Mouse (Mus musculus) lung, embryonic 14.5 days (tissue): ENCODE measurements around the gene Fam161a. TPM values are rescaled to one million over a fixed set of nuclear protein-coding genes. Genes with fewer than 3 reads are reported as not detected.
A peak's percentile ranks its signal among the peaks of the same experiment; 100 is the strongest.

Source experiments
- ATAC-seq: fragments of 200-750 bp; cut with Nextera tagmentation; 2 replicates; pipeline ENCODE4 v1.8.0; 2017; ENCODE audit warnings: mild to moderate bottlenecking, moderate TSS enrichment, moderate library complexity; ENCODE audit not compliant: insufficient read depth
- DNase-seq: peaks from one replicate; pipeline ENCODE4 v3.0.0-alpha.2; 2015
- H3K27ac ChIP-seq: fragments of 300-500 bp; sonication (generic); 2 replicates; pipeline ENCODE4 v1.5.1; 2014; ENCODE audit warnings: low read depth, mild to moderate bottlenecking, moderate library complexity
- H3K27me3 ChIP-seq: fragments of 300-500 bp; sonication (generic); 2 replicates; pipeline ENCODE4 v1.6.1; 2014; ENCODE audit warnings: low read length, control low read depth; ENCODE audit not compliant: insufficient read depth
- H3K36me3 ChIP-seq: fragments of 300-500 bp; sonication (generic); 2 replicates; pipeline ENCODE4 v1.6.1; 2014; ENCODE audit warnings: control low read depth; ENCODE audit not compliant: insufficient read depth
- H3K4me1 ChIP-seq: fragments of 300-500 bp; sonication (generic); 2 replicates; pipeline ENCODE4 v1.6.1; 2014; ENCODE audit warnings: antibody characterized with exemption, control low read depth; ENCODE audit not compliant: insufficient read depth
- H3K4me2 ChIP-seq: fragments of 300-500 bp; sonication (generic); 2 replicates; pipeline ENCODE4 v1.6.1; 2014; ENCODE audit warnings: mild to moderate bottlenecking
- H3K4me3 ChIP-seq: fragments of 300-500 bp; sonication (generic); 2 replicates; pipeline ENCODE4 v1.5.1; 2014; ENCODE audit warnings: low read depth, low read length
- H3K9ac ChIP-seq: fragments of 300-500 bp; sonication (generic); 2 replicates; pipeline ENCODE4 v1.6.1; 2014
- H3K9me3 ChIP-seq: fragments of 300-500 bp; sonication (generic); 2 replicates; pipeline ENCODE4 v1.6.1; 2016; ENCODE audit warnings: low read depth, low read length, control low read depth
- CTCF ChIP-seq: IDR thresholded peaks from 2 replicates; pipeline ENCODE4 v1.5.1; 2016; ENCODE audit warnings: antibody characterized with exemption, low read depth
- WGBS: fragments of 180-500 bp; shearing (Covaris S2); extraction: QIAGEN DNeasy Blood & Tissue Kit; methylation state at CpG from one replicate; pipeline ENCODE4 v1.1.7; 2014; 5-methylcytosine and 5-hydroxymethylcytosine counted together
- polyA plus RNA-seq: library from polyadenylated mRNA; unstranded; fragments of >200 nt; fragmentation: Nextera tagmentation; extraction: Ambion mirVana; gene quantifications from 2 replicates; pipeline ENCODE4 v1.2.1, GENCODE M21; 2014

The Fam161a gene
- polyA plus RNA-seq, 1 experiment from 2014 or later = 3.8 TPM

DNA sequence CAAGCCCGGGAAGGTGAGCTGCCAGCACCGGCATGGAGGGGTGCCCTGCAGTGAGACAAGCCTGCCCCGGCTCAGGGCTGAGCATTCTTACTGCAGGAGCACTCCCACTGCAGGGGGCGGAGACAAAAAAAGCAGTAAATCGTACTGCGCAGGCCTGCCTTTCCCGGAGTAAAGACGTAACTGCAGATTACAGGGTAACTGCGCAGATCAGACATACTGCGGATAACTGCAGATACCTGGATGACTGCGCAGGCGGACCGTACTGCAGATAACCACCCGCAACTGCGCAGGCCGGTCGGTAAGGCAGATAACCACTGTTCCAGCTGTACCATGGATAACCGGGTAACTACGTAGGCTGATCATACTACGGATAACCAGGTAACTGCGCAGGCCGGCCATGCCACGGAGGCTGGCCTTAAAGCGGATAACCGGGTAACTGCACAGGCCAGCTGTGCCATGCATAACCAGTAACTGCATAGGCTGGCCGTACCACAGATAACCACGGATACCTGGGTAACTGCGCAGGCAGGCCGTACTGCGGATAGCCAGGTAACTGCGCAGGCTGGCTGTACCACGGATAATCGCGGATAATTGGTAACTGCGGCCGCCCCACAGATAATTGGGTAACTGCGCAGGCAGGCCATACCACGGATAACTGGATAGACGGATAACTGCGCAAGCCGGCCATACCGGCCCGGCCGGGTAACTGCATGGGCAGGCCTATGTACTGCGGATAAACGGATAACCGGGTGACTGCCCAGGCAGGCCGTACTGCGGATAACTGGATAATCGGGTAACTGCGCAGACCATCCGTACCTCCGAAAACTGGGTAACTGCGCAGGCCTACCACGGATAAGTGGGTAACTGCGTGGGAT, 35.3 kb upstream of the Fam161a start, which contains the start of gene Zrsr1:
TSS of gene Zrsr1 (plus strand) at position 171 of the 875 bp plus-strand sequence.
- TF ChIP-seq CTCF = no peak
- H3K9me3 ChIP-seq = peaks cover 28% of the 10 kb centered on the region; the same call in 1 of the 2 replicates

GRCm38 (mm10) chr11:22972746-22973526, 34.4 kb upstream of the Fam161a start:
- DNase-seq (peak; percentile 86), ATAC-seq (peak; percentile 77)
- H3K27ac ChIP-seq = peak overlapping the region; percentile 88
- peaks cover 25% of the 10 kb centered on the region; the same call in 1 of the 2 replicates for H3K36me3 ChIP-seq
- peak overlapping the region; percentile 78 for H3K4me2 ChIP-seq
- H3K9ac ChIP-seq = peak overlapping the region; percentile 56
- no peaks in the 10 kb centered on the region for H3K27me3 ChIP-seq
- H3K4me1 ChIP-seq = no peaks in the 10 kb centered on the region
- H3K4me3 ChIP-seq = peak overlapping the region; percentile 56
- no peak for TF ChIP-seq CTCF
- H3K9me3 ChIP-seq = peaks cover 28% of the 10 kb centered on the region; the same call in 1 of the 2 replicates
- 43% methylated on average over 41 of the region's 46 CpGs for WGBS

More for the DNA sequence above, 35.3 kb upstream of the Fam161a start, which contains the start of gene Zrsr1:
- Histone ChIP-seq H3K4me2 (peak within 1 kb of the TSS; percentile 78), H3K4me1 (no peaks in the 10 kb centered on the region), H3K9ac (peak within 1 kb of the TSS; percentile 56), H3K4me3 (peak within 1 kb of the TSS; percentile 56), H3K27ac (peak within 1 kb of the TSS; percentile 88), H3K36me3 (peaks cover 17% of the 10 kb centered on the region; the same call in 1 of the 2 replicates), H3K27me3 (no peaks in the 10 kb centered on the region)
- WGBS = 49% methylated on average over 56 of the region's 56 CpGs
- ATAC-seq = peak; percentile 88
- DNase-seq = peak; percentile 82

DNA sequence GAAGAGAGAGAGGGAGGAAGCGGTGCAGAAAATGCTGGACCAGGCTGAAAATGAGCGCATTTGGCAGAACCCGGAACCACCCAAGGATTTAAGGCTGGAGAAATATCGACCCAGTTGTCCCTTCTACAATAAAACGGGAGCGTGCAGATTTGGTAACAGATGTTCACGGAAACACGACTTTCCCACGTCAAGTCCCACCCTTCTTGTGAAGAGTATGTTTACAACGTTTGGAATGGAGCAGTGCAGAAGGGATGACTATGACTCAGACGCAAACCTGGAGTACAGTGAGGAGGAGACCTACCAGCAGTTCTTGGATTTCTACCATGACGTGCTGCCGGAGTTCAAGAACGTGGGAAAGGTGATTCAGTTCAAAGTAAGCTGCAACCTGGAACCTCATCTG, 33.7 kb upstream of the Fam161a start:
- Histone ChIP-seq H3K4me2 (peak overlapping the region; percentile 70), H3K9me3 (peaks cover 28% of the 10 kb centered on the region; the same call in 1 of the 2 replicates), H3K4me3 (peak overlapping the region; percentile 56), H3K36me3 (peaks cover 30% of the 10 kb centered on the region; the same call in 1 of the 2 replicates), H3K4me1 (no peaks in the 10 kb centered on the region), H3K9ac (peak overlapping the region; percentile 54), H3K27me3 (no peaks in the 10 kb centered on the region), H3K27ac (0 out of 2 replicates have a peak overlapping the region, but pooled peaks have one; percentile 75)
- ATAC-seq = no peak
- DNase-seq = peak; percentile 30
- TF ChIP-seq CTCF = no peak
- 44% methylated on average over 14 of the region's 14 CpGs for WGBS

DNA sequence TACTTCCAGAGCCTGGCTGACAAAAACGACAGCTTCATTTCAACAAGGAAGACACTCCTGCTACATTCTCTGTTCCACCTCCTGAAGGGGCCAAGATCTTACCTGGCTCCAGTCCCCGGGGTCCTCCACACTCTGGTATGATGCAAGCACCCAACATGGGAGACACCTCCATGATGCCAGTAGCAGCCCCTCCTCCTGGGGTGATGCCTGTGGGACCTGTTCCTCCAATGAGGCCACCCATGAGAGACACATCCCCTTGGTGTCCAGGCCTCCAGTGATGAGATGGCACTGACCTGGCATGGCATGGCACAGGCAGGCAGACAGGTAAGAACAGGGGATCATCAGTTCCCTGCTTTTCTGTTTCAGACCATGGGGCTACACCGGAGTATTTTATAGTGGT, 29.1 kb upstream of the Fam161a start:
- H3K4me1 ChIP-seq = 0 out of 2 replicates have a peak, but pooled peaks cover 5% of the 10 kb centered on the region
- H3K27ac ChIP-seq = no peak overlapping the region
- DNase-seq (no peak), ATAC-seq (no peak)
- no peak overlapping the region for H3K4me2 ChIP-seq
- H3K4me3 ChIP-seq = no peak overlapping the region
- no peak overlapping the region for H3K9ac ChIP-seq
- TF ChIP-seq CTCF = no peak
- H3K36me3 ChIP-seq = peaks cover 30% of the 10 kb centered on the region; the same call in 1 of the 2 replicates
- no peaks in the 10 kb centered on the region for H3K27me3 ChIP-seq
- 0 out of 2 replicates have a peak, but pooled peaks cover 5% of the 10 kb centered on the region for H3K9me3 ChIP-seq
- 88% methylated on average over 3 of the region's 3 CpGs for WGBS

DNA sequence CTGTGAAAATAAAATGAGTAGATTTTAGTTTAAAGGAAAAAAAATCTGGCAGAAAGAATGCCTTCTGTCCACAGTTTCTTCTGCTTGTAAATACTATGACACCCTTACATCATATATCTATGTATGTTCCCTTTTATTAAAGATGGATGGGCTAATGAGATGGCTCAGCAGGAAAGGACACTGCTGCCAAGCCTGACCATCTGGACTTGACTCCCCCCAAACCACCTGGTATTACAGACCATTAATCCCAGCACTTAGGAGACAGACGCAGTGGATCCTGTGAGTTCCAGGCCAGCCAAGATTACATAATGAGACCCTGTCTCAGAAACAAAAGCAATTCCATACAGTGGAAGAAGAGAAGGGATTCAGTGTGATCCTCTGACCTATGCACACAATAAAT, 28.6 kb upstream of the Fam161a start:
- no peak for ATAC-seq

DNA sequence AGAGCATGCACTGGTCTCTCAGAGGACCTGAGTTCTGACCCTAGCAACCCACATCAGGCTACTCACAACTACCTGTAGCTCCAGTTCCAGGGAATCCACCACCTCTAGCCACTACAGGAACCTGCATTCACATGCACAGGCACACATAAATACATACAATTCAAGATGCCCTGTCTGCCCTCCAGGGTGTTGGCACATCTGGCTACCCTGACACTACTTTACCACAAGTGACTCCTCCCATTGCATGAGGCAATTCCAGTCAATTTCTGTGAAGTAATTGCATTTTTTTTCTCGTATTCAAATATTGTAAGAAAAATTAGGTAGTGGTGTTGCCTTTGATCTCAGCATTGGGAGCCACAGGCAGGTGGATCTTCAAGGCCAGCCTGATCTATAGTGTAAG, 28.1 kb upstream of the Fam161a start:
- no peaks in the 10 kb centered on the region for H3K9me3 ChIP-seq
- DNase-seq (no peak), ATAC-seq (no peak)
- H3K27ac ChIP-seq = no peak overlapping the region
- no peak for TF ChIP-seq CTCF
- no peak overlapping the region for H3K4me2 ChIP-seq
- peaks cover 25% of the 10 kb centered on the region; the same call in 1 of the 2 replicates for H3K36me3 ChIP-seq
- 0 out of 2 replicates have a peak, but pooled peaks cover 5% of the 10 kb centered on the region for H3K4me1 ChIP-seq
- H3K9ac ChIP-seq = no peak overlapping the region
- H3K27me3 ChIP-seq = no peaks in the 10 kb centered on the region
- no peak overlapping the region for H3K4me3 ChIP-seq
- WGBS = 76% methylated on average over 1 of the region's 1 CpGs

More for the DNA sequence above, 28.6 kb upstream of the Fam161a start:
- H3K9ac ChIP-seq = no peak overlapping the region
- 60% methylated on average over 1 of the region's 1 CpGs for WGBS
- 0 out of 2 replicates have a peak, but pooled peaks cover 5% of the 10 kb centered on the region for H3K4me1 ChIP-seq
- no peaks in the 10 kb centered on the region for H3K27me3 ChIP-seq
- no peak for TF ChIP-seq CTCF
- H3K4me3 ChIP-seq = no peak overlapping the region
- H3K9me3 ChIP-seq = 0 out of 2 replicates have a peak, but pooled peaks cover 2% of the 10 kb centered on the region
- H3K27ac ChIP-seq = no peak overlapping the region
- H3K36me3 ChIP-seq = peaks cover 30% of the 10 kb centered on the region; the same call in 1 of the 2 replicates
- no peak overlapping the region for H3K4me2 ChIP-seq
- DNase-seq = no peak
